Mouse (Mus musculus): ENCODE measurements around the gene Fhl2. TPM values are rescaled to one million over a fixed set of nuclear protein-coding genes. Genes with fewer than 3 reads are reported as not detected.

Fhl2 gene
- total RNA-seq, 4 experiments from 2014 or later: 51.8 to 54.6 (median 52.9) TPM

DNA sequence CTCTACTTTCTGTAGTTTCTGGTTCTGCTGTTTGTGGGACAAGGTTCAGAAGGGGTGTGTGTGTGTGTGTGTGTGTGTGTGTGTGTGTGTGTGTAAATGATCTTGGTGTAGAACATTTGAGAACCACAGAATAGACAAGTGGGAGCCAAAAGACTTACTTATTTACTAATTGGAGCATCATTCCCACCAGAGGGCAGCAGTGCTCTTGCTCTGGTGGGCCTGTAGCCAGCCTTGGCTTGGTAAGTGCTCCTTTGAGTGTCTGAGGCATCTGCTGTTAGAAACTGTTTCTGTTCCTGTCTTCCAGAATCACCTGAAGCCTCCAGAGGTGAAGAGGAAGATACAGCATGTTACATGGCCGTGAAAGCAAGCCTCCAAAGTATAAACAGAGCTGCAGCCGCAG is 83.9 kb downstream of the Fhl2 start:
- peak in 1 of 2 experiments; percentile 45 for DNase-seq (ENCODE audit: low spot score in 2 of 2)

DNA sequence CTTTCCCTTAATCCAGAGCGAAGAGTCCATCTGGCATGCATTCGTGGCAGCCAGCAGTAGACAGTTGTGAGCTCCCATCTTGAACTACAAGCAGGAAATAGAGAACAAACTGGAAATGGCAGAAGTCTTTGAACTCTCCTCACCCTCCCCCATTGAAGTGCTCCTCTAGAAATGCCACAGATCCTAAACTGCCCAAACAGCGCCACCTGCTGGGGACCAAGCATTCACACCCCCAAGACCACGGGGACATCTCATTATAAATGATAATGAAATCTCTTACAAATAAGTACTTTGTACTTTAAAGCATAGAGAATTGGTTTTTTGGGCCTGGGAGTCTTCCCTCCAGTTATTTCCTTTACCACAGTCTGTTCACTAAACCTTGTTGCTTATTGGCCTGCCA is 86.2 kb downstream of the Fhl2 start:
- no peak for DNase-seq (ENCODE audit: low spot score in 2 of 2)

DNA sequence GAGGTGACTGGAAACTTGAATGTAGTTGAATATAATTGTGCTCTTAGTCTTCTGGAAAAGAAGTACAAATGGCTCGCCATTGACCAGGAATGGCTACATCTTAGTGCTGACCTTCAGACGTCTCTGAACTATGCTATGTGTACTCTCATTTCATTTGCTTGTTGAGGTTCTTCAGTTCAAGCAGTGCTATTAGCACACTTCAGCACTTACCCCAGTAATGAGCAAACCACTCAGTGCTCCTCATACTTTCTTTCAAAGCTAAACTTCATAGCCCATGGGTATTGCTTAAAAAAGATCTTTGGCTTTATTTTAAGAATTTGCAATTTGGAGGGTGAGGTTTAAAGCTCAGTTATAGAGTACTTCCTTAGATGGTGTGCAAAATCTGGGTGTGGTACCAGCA is 88.1 kb downstream of the Fhl2 start:
- no peak for DNase-seq (ENCODE audit: low spot score in 2 of 2)

DNA sequence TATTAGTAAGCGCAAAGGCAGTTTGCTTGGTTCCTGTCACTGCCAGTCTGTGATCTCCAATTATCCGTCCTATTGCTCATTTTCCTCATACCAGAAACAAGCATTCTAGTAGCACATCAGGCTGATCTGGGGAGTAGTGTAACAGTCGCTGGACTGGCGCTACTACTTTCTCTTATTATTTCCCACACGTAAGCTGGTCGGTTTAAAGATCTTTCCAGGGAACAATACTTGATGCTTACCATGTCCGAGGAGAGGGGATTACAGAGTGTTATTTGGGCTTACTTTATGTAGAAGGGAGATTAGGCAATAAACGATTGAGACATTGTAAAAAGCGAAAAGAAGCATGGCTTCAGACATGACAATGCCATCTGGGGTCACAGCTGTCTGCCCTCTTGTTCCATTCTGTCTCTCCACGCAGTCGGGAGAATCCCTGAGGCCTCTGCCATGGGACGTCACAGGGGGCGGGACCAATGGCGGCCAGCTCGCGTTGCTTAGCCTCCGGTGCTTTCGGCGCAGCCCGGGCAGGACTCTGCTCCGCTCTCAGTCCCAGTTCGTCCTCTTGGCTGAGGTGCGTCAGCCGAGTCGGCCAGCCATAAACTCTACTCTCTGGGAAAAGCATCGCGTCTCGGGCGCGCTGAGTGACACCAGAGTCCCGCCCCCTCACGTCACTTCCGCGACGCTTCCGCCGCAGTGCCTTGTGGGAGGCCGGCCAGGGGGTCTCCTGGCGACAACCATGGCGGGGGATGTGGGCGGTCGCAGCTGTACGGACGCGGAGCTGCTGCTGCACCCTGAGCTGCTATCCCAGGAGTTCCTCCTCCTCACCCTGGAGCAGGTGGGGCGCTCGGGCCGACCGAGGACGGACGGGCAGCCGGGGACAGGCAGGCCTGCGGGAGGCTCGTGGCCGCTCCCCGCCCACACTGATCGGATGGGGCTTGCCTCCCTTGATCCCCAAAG is 98.5 kb downstream of the Fhl2 start, which contains the start of the genes Tgfbrap1 and AI597479:
Gene Tgfbrap1 (minus strand): TSS at position 607 of the 954 bp plus-strand sequence.
Gene AI597479 (plus strand): TSS at position 680 of the 954 bp plus-strand sequence.
- DNase-seq (ENCODE audit: low spot score in 2 of 2): peak; percentile 89 to 92

DNA sequence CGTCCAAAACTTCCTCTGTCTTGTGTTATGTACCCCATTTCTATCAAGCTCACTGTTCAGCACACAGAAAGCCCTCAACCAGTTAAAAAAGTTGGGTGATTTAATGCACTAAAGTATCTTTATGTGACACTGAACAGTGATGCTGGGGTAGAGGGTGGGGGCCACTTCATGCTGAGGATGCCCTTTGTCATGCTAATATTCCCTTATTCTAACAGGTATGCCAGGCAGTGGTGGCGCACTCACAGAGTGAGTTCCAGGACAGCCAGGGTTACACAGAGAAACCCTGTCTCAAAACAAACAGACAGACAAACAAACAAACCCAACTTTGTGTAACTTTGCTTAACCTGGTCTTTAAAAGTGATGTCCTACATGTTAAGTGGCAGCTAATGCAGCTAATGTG is 102.6 kb downstream of the Fhl2 start:
- no peak for DNase-seq (ENCODE audit: low spot score in 2 of 2)

DNA sequence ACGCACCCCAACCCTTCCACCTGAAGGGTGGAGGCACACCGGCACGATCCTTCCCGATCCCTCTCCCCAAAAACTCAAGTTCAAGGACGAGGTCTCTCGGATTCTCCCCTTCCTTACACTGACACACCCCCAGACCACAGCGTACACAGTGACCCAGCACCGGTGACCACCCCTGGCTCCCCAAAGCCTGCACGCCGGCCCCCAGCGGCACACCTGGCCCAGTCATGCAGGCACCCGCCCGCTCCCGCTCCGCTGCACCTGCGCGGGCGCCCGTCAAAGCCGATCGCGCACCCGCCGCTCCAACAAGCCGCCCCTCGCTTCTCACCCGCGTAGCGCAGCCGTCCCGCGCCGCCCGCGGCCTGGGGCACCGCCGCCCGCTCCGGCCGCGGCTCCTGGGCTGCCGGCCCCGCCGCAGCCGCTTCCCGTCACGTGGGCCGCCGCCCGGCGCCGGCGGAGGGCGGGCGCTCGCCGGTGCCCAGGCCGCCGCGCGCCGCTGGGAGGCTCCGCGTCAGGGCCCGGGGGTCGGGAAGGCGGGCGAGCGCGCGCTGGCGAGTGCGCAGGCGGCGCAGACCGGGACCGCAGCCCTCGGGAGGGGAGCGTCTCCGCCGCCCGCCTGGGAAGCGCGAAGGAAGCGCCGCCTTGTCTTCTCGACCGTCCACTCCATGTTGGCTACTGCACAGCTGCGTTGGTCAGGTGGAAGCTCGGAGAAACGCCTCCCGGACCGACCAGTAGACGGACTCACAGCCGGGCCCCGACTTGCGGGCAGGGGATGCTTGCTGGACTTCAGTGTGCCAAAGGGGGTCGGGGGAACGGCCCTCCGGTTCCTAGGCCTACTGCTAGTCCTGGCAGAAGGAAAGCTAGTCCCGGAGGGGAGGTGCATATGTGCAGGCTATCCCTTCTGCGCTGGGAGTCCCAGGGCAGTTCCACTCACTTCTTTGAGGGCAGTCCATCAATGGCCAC is 104.4 kb downstream of the Fhl2 start:
- DNase-seq (ENCODE audit: low spot score in 2 of 2): peak; percentile 69 to 70

DNA sequence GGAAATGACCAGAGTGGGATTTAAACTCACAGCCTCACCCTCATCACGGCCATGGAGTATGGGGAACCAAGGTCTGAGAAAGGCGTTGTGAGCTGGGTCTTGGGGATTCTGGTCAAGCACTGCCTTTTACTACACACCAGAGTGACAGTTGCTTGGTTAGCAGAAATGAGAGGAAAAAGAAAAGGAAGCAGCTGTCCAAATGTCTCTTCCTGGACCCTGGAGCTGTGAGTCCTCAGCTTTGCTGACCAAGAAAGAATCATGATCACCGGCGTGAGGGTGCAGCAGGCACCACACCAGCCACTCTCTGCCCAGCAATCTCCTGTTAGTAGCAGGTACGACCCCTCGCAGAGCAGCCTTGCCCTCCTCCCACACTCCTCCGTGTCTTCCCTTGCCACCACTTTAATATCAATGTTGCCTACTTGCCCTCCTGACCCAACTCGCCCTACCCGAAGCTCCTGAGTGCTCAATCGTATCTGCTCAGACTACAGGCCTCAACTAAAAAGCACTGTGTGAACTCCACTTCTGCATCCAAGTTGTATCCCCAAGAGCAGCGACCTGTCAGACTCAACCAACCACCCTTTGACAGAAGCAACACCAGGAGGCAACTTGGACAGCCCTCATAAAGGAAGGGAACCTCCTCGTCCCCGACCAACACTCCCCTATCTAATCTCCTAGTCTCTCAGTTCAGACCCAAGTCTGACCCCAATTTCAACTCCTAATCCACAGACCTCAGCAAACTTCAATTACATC is 105.3 kb downstream of the Fhl2 start:
- DNase-seq (ENCODE audit: low spot score in 2 of 2): no peak

DNA sequence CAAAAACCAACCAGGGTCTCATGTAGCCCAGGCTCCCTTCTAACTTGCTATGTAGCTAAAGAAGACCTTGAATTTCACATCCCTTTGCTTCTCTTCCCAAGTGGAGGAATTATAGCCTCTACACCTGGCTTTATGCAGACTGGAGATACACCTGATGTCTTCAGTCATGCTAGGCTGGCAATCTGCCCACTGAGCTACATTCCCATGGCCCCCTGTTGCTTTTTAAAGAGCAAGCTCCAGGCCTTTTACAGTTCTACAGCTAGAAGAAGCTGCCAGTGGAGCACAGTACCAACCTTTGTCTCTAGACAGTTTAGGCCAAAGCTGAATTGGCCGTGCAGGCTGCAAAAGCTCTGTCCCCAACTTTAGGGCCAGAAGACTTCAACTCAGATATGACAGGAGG is 106.4 kb downstream of the Fhl2 start:
- DNase-seq (ENCODE audit: low spot score in 2 of 2): no peak

DNA sequence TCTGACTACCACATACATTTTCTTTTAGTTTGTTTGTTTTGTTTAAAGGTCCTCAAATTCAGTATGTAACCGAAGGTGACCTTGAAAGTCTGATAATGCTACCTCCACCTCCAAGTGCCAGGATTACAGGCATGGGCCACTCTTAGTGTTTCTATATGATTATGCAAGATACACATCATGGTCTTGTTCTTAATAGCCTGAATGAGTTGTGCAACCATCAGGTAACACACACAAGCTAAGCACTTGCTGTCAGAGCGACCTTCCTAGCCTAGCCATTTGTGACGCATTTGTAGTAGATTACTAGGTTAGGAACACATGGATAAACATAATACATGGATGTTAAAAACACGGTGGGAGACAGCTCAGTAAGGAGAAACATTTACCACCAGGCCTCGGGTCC is 113.8 kb downstream of the Fhl2 start:
- DNase-seq (ENCODE audit: low spot score in 2 of 2): no peak

DNA sequence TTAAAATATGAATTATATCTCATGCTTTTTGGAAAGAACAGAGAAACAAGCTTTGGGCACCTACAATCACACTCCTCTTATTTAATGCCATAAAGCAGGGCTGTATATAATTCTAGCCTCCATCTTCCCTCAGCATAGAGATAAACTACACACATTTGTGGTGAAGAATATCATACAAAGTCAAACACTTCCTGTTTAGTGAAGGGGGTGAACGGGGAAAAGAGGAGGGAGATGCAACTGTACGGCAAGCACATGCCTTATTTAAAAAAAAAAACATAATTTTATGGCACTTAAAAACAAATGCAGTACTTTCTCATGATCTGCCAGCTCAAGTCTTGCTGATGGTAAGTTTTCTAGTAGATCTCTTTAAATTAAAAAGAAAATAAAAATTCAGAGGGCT is 118.7 kb downstream of the Fhl2 start:
- no peak for DNase-seq (ENCODE audit: low spot score in 2 of 2)

DNA sequence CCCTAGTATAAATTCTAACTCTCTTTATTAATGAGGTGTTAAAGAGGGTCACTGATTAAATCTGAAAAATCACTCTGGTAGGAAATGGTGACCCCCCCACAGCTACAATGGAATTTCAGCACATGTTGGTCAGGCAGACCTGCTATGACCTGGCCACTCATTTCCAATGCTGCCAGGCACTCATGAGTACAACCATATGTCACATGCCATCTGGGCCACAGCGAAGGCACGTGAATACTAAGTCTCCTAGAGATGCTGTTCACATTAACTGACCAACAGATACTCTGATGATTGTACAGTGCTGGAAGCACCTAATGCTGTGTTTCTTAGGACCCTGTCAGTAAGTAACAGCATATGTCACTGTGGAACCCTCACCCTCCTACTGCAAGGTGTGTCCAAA is 122.0 kb downstream of the Fhl2 start:
- no peak for DNase-seq (ENCODE audit: low spot score in 2 of 2)

Other genes with a start within 250 kb of the Fhl2 start
- 10 to 100 TPM; 13.8 to 17.9 (median 16.9) TPM for gene Gpr45, start 244.1 kb downstream of the Fhl2 start, total RNA-seq (2022)
- 10 to 100 TPM; 38.5 to 44.9 (median 42.7) TPM for gene Tgfbrap1, start 98.3 kb downstream of the Fhl2 start, total RNA-seq (2022)
- 10 to 100 TPM; 23.4 to 28.0 (median 25.3) TPM for gene AI597479, start 98.3 kb downstream of the Fhl2 start, total RNA-seq (2022)
- gene Nck2, start 247.6 kb upstream of the Fhl2 start, total RNA-seq (2022): 10 to 100 TPM; 30.7 to 38.3 (median 34.9) TPM